In genomic region chr14:24311110-24311509, GRCm38 (mm10) we compare ENCODE assay signal across 10 mouse cellular contexts. TPM values are rescaled to one million over a fixed set of nuclear protein-coding genes. Genes with fewer than 3 reads are reported as not detected.
DNase-seq lines count a peak whose midpoint lies in the region; ATAC-seq lines count a peak whose summit lies in the region.
"Had no signal": no experiment of that assay in that cellular context is flagged by ENCODE, and none has a peak within 500 bp of the region (broad histone marks: within the 10 kb centered on the region; RNA-seq: fewer than 3 reads in every experiment).

No protein-coding gene starts in this region.

- WGBS in hindbrain, embryonic 10.5 days, result 49% methylated on average over 3 of the region's 3 CpGs
- 46% methylated on average over 3 of the region's 3 CpGs for WGBS in hindbrain, embryonic 13.5 days

- H3K4me3 ChIP-seq in hindbrain, embryonic 10.5 days, result no peak overlapping the region
- no peak overlapping the region for H3K4me3 ChIP-seq in hindbrain, embryonic 13.5 days
- H3K4me3 ChIP-seq: embryonic facial prominence, embryonic 12.5 days; neural tube, embryonic 12.5 days had no signal

- DNase-seq in hindbrain, embryonic 10.5 days (ENCODE audit: low spot score), result peak; percentile 75
- peak; percentile 34 for DNase-seq in WW6 (ENCODE audit: low read depth, low spot score)
- peak; percentile 64 to 78 for DNase-seq in cerebellum, postnatal 25 days
- peak; percentile 14 to 53 for DNase-seq in heart, postnatal 36 days
- DNase-seq in left cerebral cortex, postnatal 14 days (ENCODE audit: low spot score in 2 of 2), result peak; percentile 80 to 82
- DNase-seq in retina, adult 2 months (ENCODE audit: low read depth, low spot score), result peak; percentile 33
- DNase-seq in thymus, postnatal 4 days, result peak; percentile 65

- no peak overlapping the region for H3K4me2 ChIP-seq in hindbrain, embryonic 13.5 days
- H3K4me2 ChIP-seq: embryonic facial prominence, embryonic 12.5 days; neural tube, embryonic 12.5 days had no signal

- no peak overlapping the region for H3K9ac ChIP-seq in hindbrain, embryonic 13.5 days
- H3K9ac ChIP-seq: embryonic facial prominence, embryonic 12.5 days; neural tube, embryonic 12.5 days had no signal

- H3K4me1 ChIP-seq in hindbrain, embryonic 10.5 days (replicated peaks), result no peaks in the 10 kb centered on the region
- no peaks in the 10 kb centered on the region for H3K4me1 ChIP-seq in hindbrain, embryonic 13.5 days (replicated peaks)
- H3K4me1 ChIP-seq: embryonic facial prominence, embryonic 12.5 days; neural tube, embryonic 12.5 days had no signal

- no peak for ATAC-seq in hindbrain, embryonic 13.5 days (ENCODE audit: low FRiP score)

- H3K36me3 ChIP-seq in hindbrain, embryonic 10.5 days, result no peaks in the 10 kb centered on the region
- no peaks in the 10 kb centered on the region for H3K36me3 ChIP-seq in hindbrain, embryonic 13.5 days
- H3K36me3 ChIP-seq: embryonic facial prominence, embryonic 12.5 days; neural tube, embryonic 12.5 days had no signal

- H3K9me3 ChIP-seq in hindbrain, embryonic 10.5 days, result no peaks in the 10 kb centered on the region
- H3K9me3 ChIP-seq in hindbrain, embryonic 13.5 days, result no peaks in the 10 kb centered on the region
- H3K9me3 ChIP-seq: embryonic facial prominence, embryonic 12.5 days; neural tube, embryonic 12.5 days had no signal

- no peak overlapping the region for H3K27ac ChIP-seq in hindbrain, embryonic 10.5 days
- no peak overlapping the region for H3K27ac ChIP-seq in hindbrain, embryonic 13.5 days
- H3K27ac ChIP-seq: embryonic facial prominence, embryonic 12.5 days; neural tube, embryonic 12.5 days had no signal

- H3K27me3 ChIP-seq in hindbrain, embryonic 10.5 days (ENCODE audit: insufficient read depth, poor library complexity, severe bottlenecking), result no peaks in the 10 kb centered on the region
- no peaks in the 10 kb centered on the region for H3K27me3 ChIP-seq in hindbrain, embryonic 13.5 days
- H3K27me3 ChIP-seq: embryonic facial prominence, embryonic 12.5 days; neural tube, embryonic 12.5 days had no signal

- intact Hi-C loops in heart, postnatal 36 days (cut with DNase I), result no loop called here
- intact Hi-C loops in left cerebral cortex, postnatal 14 days (cut with DNase I), result loop anchor here (5.0 to 10.0 kb wide), 2 partner anchors 114 to 176 kb away; partner anchors contain the start of genes Polr3a and Rps24

RNA-seq across cellular contexts. Expression of gene E330034G19Rik, which starts 18.1 kb away (rescaled TPM):
- polyA plus RNA-seq in hindbrain, embryonic 10.5 days (2016; fragmentation: Nextera tagmentation; extraction: Ambion mirVana), result not detected in 2 replicates
- polyA plus RNA-seq in hindbrain, embryonic 13.5 days (2015; fragmentation: Nextera tagmentation; extraction: Ambion mirVana), result 0.12 and 0.23 TPM in 2 replicates
- not detected for total RNA-seq in heart, postnatal 36 days (2021)
- total RNA-seq in left cerebral cortex, postnatal 14 days (2021), result under 1 TPM in 1 of 2 experiments, not detected in 1; 0.26 TPM
- polyA plus RNA-seq: embryonic facial prominence, embryonic 12.5 days; neural tube, embryonic 12.5 days had no signal
